Mouse (Mus musculus) MEL (cell line): ENCODE results near the gene Ncstn. TPM values are rescaled to one million over a fixed set of nuclear protein-coding genes. Genes with fewer than 3 reads are reported as not detected.

ENCODE experiments used
- DNase-seq: peaks from one replicate; pipeline ENCODE4 v3.0.0; 2011; ENCODE audit warnings: low read depth, low spot score
- H3K27ac ChIP-seq: 2 replicates; pipeline ENCODE4 v1.5.1; 2012; ENCODE audit warnings: low read depth, mild to moderate bottlenecking, control low read depth, low read length, moderate library complexity; ENCODE audit not compliant: control insufficient read depth
- H3K27me3 ChIP-seq, 2 experiments: fragments of 150-350 bp in 1 of 2; sonication (generic) in 1 of 2; 2 replicates each; pipeline ENCODE4 v1.6.1; 2012; ENCODE audit warnings: low read length in 2 of 2, mild to moderate bottlenecking in 2 of 2, improper control_type of control experiment in 1 of 2, moderate library complexity in 1 of 2; ENCODE audit not compliant: insufficient read depth in 2 of 2, control insufficient read depth in 1 of 2
- H3K36me3 ChIP-seq, 2 experiments: 2 replicates each; pipeline ENCODE4 v1.6.1; 2012 to 2014; ENCODE audit warnings: low read length in 2 of 2, improper control_type of control experiment in 1 of 2, inconsistent platforms in 1 of 2, mild to moderate bottlenecking in 1 of 2; ENCODE audit not compliant: insufficient read depth in 2 of 2, control insufficient read depth in 1 of 2
- H3K4me1 ChIP-seq, 2 experiments: fragments of 150-350 bp in 1 of 2; sonication (generic) in 1 of 2; 2 replicates each; pipeline ENCODE4 v1.6.1; 2012; ENCODE audit warnings: low read length in 2 of 2, improper control_type of control experiment in 1 of 2, mild to moderate bottlenecking in 1 of 2; ENCODE audit not compliant: insufficient read depth in 2 of 2, control insufficient read depth in 1 of 2
- H3K4me3 ChIP-seq, 2 experiments: fragments of 150-350 bp in 1 of 2; sonication (generic) in 1 of 2; 2 replicates each; pipeline ENCODE4 v1.5.1; 2012; ENCODE audit warnings: low read depth in 2 of 2, low read length in 2 of 2, mild to moderate bottlenecking in 2 of 2, moderate library complexity in 2 of 2, control low read depth in 1 of 2, improper control_type of control experiment in 1 of 2; ENCODE audit not compliant: control insufficient read depth in 1 of 2, insufficient read depth in 1 of 2
- H3K79me2 ChIP-seq: 2 replicates; pipeline ENCODE4 v1.6.1; 2012; ENCODE audit warnings: mild to moderate bottlenecking, low read length, moderate library complexity; ENCODE audit not compliant: control insufficient read depth, poor library complexity, insufficient read depth
- H3K9ac ChIP-seq: 2 replicates; pipeline ENCODE4 v1.6.1; 2012; ENCODE audit warnings: low read depth, mild to moderate bottlenecking, control low read depth, low read length, moderate library complexity; ENCODE audit not compliant: control insufficient read depth, poor library complexity, severe bottlenecking
- H3K9me3 ChIP-seq: fragments of 150-350 bp; sonication (generic); replicated peaks from 2 replicates; pipeline ENCODE4 v1.6.1; 2012; ENCODE audit warnings: mild to moderate bottlenecking, low read length, improper control_type of control experiment, moderate library complexity; ENCODE audit not compliant: insufficient read depth
- BHLHE40 ChIP-seq: IDR thresholded peaks from 2 replicates; pipeline ENCODE4 v1.6.1; 2012; ENCODE audit warnings: low read depth, mild to moderate bottlenecking, inconsistent platforms, low read length, improper control_type of control experiment, borderline replicate concordance
- CHD1 ChIP-seq: IDR thresholded peaks from 2 replicates; pipeline ENCODE4 v1.6.1; 2012; ENCODE audit warnings: low read depth, mild to moderate bottlenecking, inconsistent platforms, low read length, improper control_type of control experiment
- EP300 ChIP-seq, 2 experiments: IDR thresholded peaks; 2 replicates each; pipeline ENCODE4 v1.6.1; 2011; ENCODE audit warnings: improper control_type of control experiment in 2 of 2, low read length in 2 of 2, low read depth in 1 of 2, mild to moderate bottlenecking in 1 of 2
- ETS1 ChIP-seq: IDR thresholded peaks from 2 replicates; pipeline ENCODE4 v1.6.1; 2012; ENCODE audit warnings: low read depth, mild to moderate bottlenecking, inconsistent platforms, low read length, improper control_type of control experiment, moderate library complexity
- GATA1 ChIP-seq: IDR thresholded peaks from 2 replicates; pipeline ENCODE4 v1.6.1; 2011; ENCODE audit warnings: low read depth, low read length, improper control_type of control experiment
- MAZ ChIP-seq: IDR thresholded peaks from 2 replicates; pipeline ENCODE4 v1.6.1; 2012; ENCODE audit warnings: low read depth, mild to moderate bottlenecking, inconsistent platforms, low read length, improper control_type of control experiment
- MYB ChIP-seq: IDR thresholded peaks from 2 replicates; pipeline ENCODE4 v1.6.1; 2011; ENCODE audit warnings: mild to moderate bottlenecking, low read depth, low read length, improper control_type of control experiment
- MYC ChIP-seq: IDR thresholded peaks from 2 replicates; pipeline ENCODE4 v1.6.1; 2011; ENCODE audit warnings: low read depth, mild to moderate bottlenecking, low read length, improper control_type of control experiment, moderate library complexity
- POLR2A ChIP-seq, 2 experiments: IDR thresholded peaks; 2 replicates each; pipeline ENCODE4 v1.6.1; 2011 to 2012; ENCODE audit warnings: low read length in 2 of 2, mild to moderate bottlenecking in 2 of 2, control low read depth in 1 of 2, improper control_type of control experiment in 1 of 2, low read depth in 1 of 2, moderate library complexity in 1 of 2; ENCODE audit not compliant: control insufficient read depth in 1 of 2, insufficient read depth in 1 of 2, poor library complexity in 1 of 2
- POLR2AphosphoS5 ChIP-seq: IDR thresholded peaks from 2 replicates; pipeline ENCODE4 v1.6.1; 2012; ENCODE audit warnings: low read depth, borderline replicate concordance, mild to moderate bottlenecking, inconsistent platforms, low read length, moderate library complexity, mixed read lengths
- SIN3A ChIP-seq: IDR thresholded peaks from 2 replicates; pipeline ENCODE4 v1.6.1; 2012; ENCODE audit warnings: low read length, improper control_type of control experiment, inconsistent platforms
- USF1 ChIP-seq: IDR thresholded peaks from 2 replicates; pipeline ENCODE4 v1.6.1; 2014; ENCODE audit warnings: low read depth, mild to moderate bottlenecking, inconsistent platforms, low read length, improper control_type of control experiment, moderate library complexity
- ZC3H11A ChIP-seq: IDR thresholded peaks from 2 replicates; pipeline ENCODE4 v1.6.1; 2012; ENCODE audit warnings: low read depth, mild to moderate bottlenecking, inconsistent platforms, low read length, improper control_type of control experiment
- ZKSCAN1 ChIP-seq: IDR thresholded peaks from 2 replicates; pipeline ENCODE4 v1.6.1; 2012; ENCODE audit warnings: low read depth, mild to moderate bottlenecking, inconsistent platforms, low read length, improper control_type of control experiment, moderate library complexity
- ZNF384 ChIP-seq: IDR thresholded peaks from 2 replicates; pipeline ENCODE4 v1.6.1; 2012; ENCODE audit warnings: low read depth, mild to moderate bottlenecking, inconsistent platforms, low read length, improper control_type of control experiment
- polyA plus RNA-seq, 2 experiments: library from polyadenylated mRNA; stranded (reverse) in 1 of 2; unstranded in 1 of 2; fragments of >175 nt in 1 of 2; fragments of >200 nt in 1 of 2; gene quantifications; 2 replicates each; pipeline versions ENCODE4 v1.2.1 to v1.2.4; 2012; ENCODE audit warnings: low replicate concordance in 2 of 2, low read depth in 1 of 2; ENCODE audit not compliant: insufficient read length in 2 of 2, insufficient read depth in 1 of 2, missing spikeins in 1 of 2
- total RNA-seq: library from RNA; depleted of rRNA; stranded (reverse); fragments of 300-350 nt; gene quantifications from 2 replicates; pipeline ENCODE4 v1.2.3, GENCODE M21; 2012

The Ncstn gene
- total and polyA plus RNA-seq, 3 experiments, result 9.9 to 38.5 TPM; not detected in 1

DNA sequence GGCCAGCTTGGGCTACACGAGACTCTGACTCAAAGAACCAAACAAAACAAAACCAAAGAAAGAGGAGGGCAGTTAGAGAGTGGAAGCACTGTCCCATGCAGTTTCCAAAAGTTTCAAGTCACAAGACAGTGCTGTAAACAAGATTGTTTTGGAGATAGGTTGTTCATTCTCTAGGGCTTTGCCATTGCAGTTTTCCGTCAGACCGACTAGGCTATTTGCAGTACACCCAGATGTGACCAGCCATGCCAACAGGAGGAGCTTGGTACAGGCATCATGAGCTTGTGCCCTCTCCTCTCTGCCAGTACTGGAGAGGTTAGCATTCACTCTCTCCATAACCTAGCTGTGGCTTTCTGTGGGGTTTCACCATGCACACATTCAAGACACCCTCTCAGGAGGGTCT, 10.9 kb upstream of the Ncstn start:
- Histone ChIP-seq H3K27me3 (no peaks in the 10 kb centered on the region), H3K79me2 (peaks cover 1% of the 10 kb centered on the region; the same call in 1 of the 2 replicates), H3K9me3 (no peaks in the 10 kb centered on the region), H3K27ac (no peak overlapping the region), H3K4me1 (peaks cover 3 to 5% of the 10 kb centered on the region in 2 experiments; a peak in 3 of 4 replicates), H3K4me3 (no peak overlapping the region), H3K9ac (no peak overlapping the region), H3K36me3 (peaks cover 18 to 26% of the 10 kb centered on the region in 2 experiments)
- DNase-seq, result no peak
- TF ChIP-seq POLR2AphosphoS5, result no peak
- no peak for TF ChIP-seq MYB
- no peak for TF ChIP-seq MYC
- no peak for TF ChIP-seq CHD1
- no peak for TF ChIP-seq MAZ
- TF ChIP-seq BHLHE40, result no peak
- no peak for TF ChIP-seq ZKSCAN1
- no peak for TF ChIP-seq ZC3H11A
- no peak for TF ChIP-seq SIN3A

- Histone ChIP-seq H3K79me2 (peaks cover 44% of the 10 kb centered on the region), H3K9me3 (no peaks in the 10 kb centered on the region), H3K9ac (peak overlapping the region; percentile 92), H3K27ac (peak overlapping the region; percentile 53), H3K27me3 (no peaks in the 10 kb centered on the region), H3K36me3 (peaks cover 0 to 23% of the 10 kb centered on the region in 2 experiments; a peak in 3 of 4 replicates), H3K4me1 (peaks cover 8 to 9% of the 10 kb centered on the region in 2 experiments), H3K4me3 (peak overlapping the region; percentile 94 to 98)
- DNase-seq, result no peak
- no peak for TF ChIP-seq ETS1
- TF ChIP-seq POLR2A (IDR thresholded peaks at IDR 0.05; ENCODE audit: control insufficient read depth in 1 of 2, insufficient read depth in 1 of 2, low read depth in 1 of 2, low read length in 2 of 2, poor library complexity in 1 of 2), result peak in 1 of 2 experiments; percentile 82; a peak in 2 of 4 replicates
- no peak for TF ChIP-seq USF1
Observed at GRCm38 (mm10) chr1:172082899-172083445, 377 bp upstream of the Ncstn start.

DNA sequence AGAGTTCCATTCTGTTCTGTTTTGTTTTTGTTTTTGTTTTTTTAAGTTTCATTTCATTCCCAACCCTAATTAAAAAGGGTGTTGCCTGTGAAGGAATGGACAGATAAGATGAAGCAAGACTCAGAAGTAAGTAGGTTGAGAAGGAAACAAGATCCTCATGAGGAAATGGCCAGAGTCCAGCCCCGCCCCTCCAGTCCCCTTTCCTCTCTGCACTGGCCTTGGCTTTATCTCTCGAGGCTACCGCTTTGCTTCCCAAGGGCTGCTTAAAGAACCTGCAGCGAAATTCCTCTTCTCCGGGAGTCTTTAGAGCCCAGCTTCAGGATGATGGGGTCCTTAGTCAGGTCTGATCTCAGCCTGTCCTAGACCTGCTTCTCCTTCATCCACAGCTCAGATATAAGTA, 4.6 kb downstream of the Ncstn start:
- Histone ChIP-seq H3K27me3 (no peaks in the 10 kb centered on the region), H3K9me3 (no peaks in the 10 kb centered on the region), H3K79me2 (peaks cover 12% of the 10 kb centered on the region), H3K36me3 (peaks cover 10 to 16% of the 10 kb centered on the region in 2 experiments), H3K4me3 (no peak overlapping the region), H3K27ac (no peak overlapping the region), H3K4me1 (peaks cover 0 to 3% of the 10 kb centered on the region in 2 experiments; a peak in 1 of 4 replicates), H3K9ac (no peak overlapping the region)
- no peak for TF ChIP-seq ZNF384
- no peak for TF ChIP-seq MAZ
- 0 out of 2 replicates have a peak, but pooled peaks have one; percentile 6 for TF ChIP-seq GATA1
- TF ChIP-seq EP300 (IDR thresholded peaks at IDR 0.05; ENCODE audit: low read depth in 1 of 2, low read length in 2 of 2), result peak in 1 of 2 experiments; percentile 27; a peak in 1 of 4 replicates
- DNase-seq, result peak; percentile 30
